In genomic region chr4:108619587-108620341, GRCm38 (mm10) we compare ENCODE assay signal across 8 mouse cellular contexts. TPM values are rescaled to one million over a fixed set of nuclear protein-coding genes. Genes with fewer than 3 reads are reported as not detected.
DNase-seq lines count a peak whose midpoint lies in the region; ATAC-seq and TF ChIP-seq lines count a peak whose summit lies in the region.

TSS of gene Cc2d1b (plus strand) at chr4:108619940.

- peak; percentile 95 for ATAC-seq in forebrain, embryonic 11.5 days (replicated peaks; ENCODE audit: low FRiP score)
- peak; percentile 95 for ATAC-seq in heart, embryonic 16.5 days (replicated peaks; ENCODE audit: extremely low read depth, insufficient read depth, low FRiP score)
- ATAC-seq in liver, embryonic 16.5 days (ENCODE audit: low read depth) = peak; percentile 96
- peak; percentile 94 for ATAC-seq in neural tube, embryonic 13.5 days (ENCODE audit: low read depth)

- dilution Hi-C loops in CH12.LX (cut with MboI; ENCODE audit: extremely low pct_ligation_motif_present, extremely low pct_unique_long_range_greater_than_20kb, low sequenced_read_pairs) = no loop called here

- H3K27ac ChIP-seq in CH12.LX (ENCODE audit: insufficient read depth, low read depth) = peak within 1 kb of the TSS; percentile 64
- H3K27ac ChIP-seq in forebrain, embryonic 11.5 days (ENCODE audit: low read depth, low read length) = peak within 1 kb of the TSS; percentile 70
- H3K27ac ChIP-seq in heart, embryonic 16.5 days (ENCODE audit: low read length) = peak within 1 kb of the TSS; percentile 81
- H3K27ac ChIP-seq in liver, embryonic 16.5 days (ENCODE audit: low read length) = peak within 1 kb of the TSS; percentile 69
- peak within 1 kb of the TSS; percentile 92 for H3K27ac ChIP-seq in neural tube, embryonic 13.5 days (replicated peaks)
- peak within 1 kb of the TSS; percentile 69 for H3K27ac ChIP-seq in testis, adult 2 months (ENCODE audit: control insufficient read depth, insufficient read depth, low read depth, low read length)

- peak within 1 kb of the TSS; percentile 73 for H3K4me2 ChIP-seq in CH12.LX (ENCODE audit: insufficient read depth, low read depth, poor library complexity, severe bottlenecking)
- H3K4me2 ChIP-seq in forebrain, embryonic 11.5 days (ENCODE audit: low read depth, low read length, severe bottlenecking) = peak within 1 kb of the TSS; percentile 82
- H3K4me2 ChIP-seq in heart, embryonic 16.5 days (ENCODE audit: low read depth, low read length) = peak within 1 kb of the TSS; percentile 97
- peak within 1 kb of the TSS; percentile 94 for H3K4me2 ChIP-seq in liver, embryonic 16.5 days (ENCODE audit: low read depth, low read length)
- peak within 1 kb of the TSS; percentile 75 for H3K4me2 ChIP-seq in neural tube, embryonic 13.5 days

- H3K27me3 ChIP-seq in CH12.LX (replicated peaks) = no peaks in the 10 kb centered on the region
- no peaks in the 10 kb centered on the region for H3K27me3 ChIP-seq in forebrain, embryonic 11.5 days (ENCODE audit: control insufficient read depth, insufficient read depth, low read length)
- H3K27me3 ChIP-seq in heart, embryonic 16.5 days (ENCODE audit: control insufficient read depth, insufficient read depth, low read length) = no peaks in the 10 kb centered on the region
- H3K27me3 ChIP-seq in liver, embryonic 16.5 days (ENCODE audit: control insufficient read depth, insufficient read depth, low read depth, low read length) = no peaks in the 10 kb centered on the region
- no peaks in the 10 kb centered on the region for H3K27me3 ChIP-seq in neural tube, embryonic 13.5 days
- no peaks in the 10 kb centered on the region for H3K27me3 ChIP-seq in testis, adult 2 months (ENCODE audit: control insufficient read depth, insufficient read depth, low read length)

- in situ Hi-C loops in CH12.LX (cut with MboI; ENCODE audit: low pct_ligation_motif_present, low pct_unique_long_range_greater_than_20kb, low sequenced_read_pairs) = no loop called here

- peak; percentile 94 for DNase-seq in CH12.LX (ENCODE audit: extremely low read depth)
- peak; percentile 80 for DNase-seq in c-Kit-positive CD71-positive TER-119-negative erythroid progenitor cells, embryonic 14.5 days (ENCODE audit: low read depth)
- DNase-seq in forebrain, embryonic 11.5 days (ENCODE audit: low spot score) = peak; percentile 95
- DNase-seq in kidney, postnatal 4 days = peak; percentile 91 to 96

- peak; percentile 92 for TF ChIP-seq POLR2A in CH12.LX (IDR thresholded peaks at IDR 0.05; ENCODE audit: low read depth, low read length)
- TF ChIP-seq POLR2A in testis, adult 2 months (IDR thresholded peaks at IDR 0.05; ENCODE audit: control insufficient read depth, low read depth, low read length) = peak; percentile 69

- H3K79me2 ChIP-seq in CH12.LX (replicated peaks; ENCODE audit: control insufficient read depth, extremely low read depth, insufficient read depth, poor library complexity, severe bottlenecking) = peaks cover 3% of the 10 kb centered on the region; the same call in 1 of the 2 replicates

- TF ChIP-seq CTCF in CH12.LX (conservative IDR thresholded peaks at IDR 0.05 in 1 of 2, IDR thresholded peaks at IDR 0.05 in 1 of 2; ENCODE audit: low read depth in 2 of 2, low read length in 2 of 2) = no peak
- TF ChIP-seq CTCF in testis, adult 2 months (IDR thresholded peaks at IDR 0.05; ENCODE audit: control insufficient read depth, insufficient read depth, insufficient replicate concordance, low read depth, low read length) = no peak

- TF ChIP-seq EP300 in CH12.LX (IDR thresholded peaks at IDR 0.05; ENCODE audit: low read length) = no peak

- H3K9ac ChIP-seq in CH12.LX (ENCODE audit: insufficient read depth, low read depth) = peak within 1 kb of the TSS; percentile 97
- H3K9ac ChIP-seq in forebrain, embryonic 11.5 days (ENCODE audit: low read length) = peak within 1 kb of the TSS; percentile 93
- peak within 1 kb of the TSS; percentile 89 for H3K9ac ChIP-seq in heart, embryonic 16.5 days (ENCODE audit: low read length)
- peak within 1 kb of the TSS; percentile 88 for H3K9ac ChIP-seq in liver, embryonic 16.5 days (ENCODE audit: low read depth, low read length)
- H3K9ac ChIP-seq in neural tube, embryonic 13.5 days = peak within 1 kb of the TSS; percentile 94

- no peak for TF ChIP-seq RAD21 in CH12.LX (IDR thresholded peaks at IDR 0.05; ENCODE audit: low read depth, low read length)

- no peaks in the 10 kb centered on the region for H3K9me3 ChIP-seq in CH12.LX (replicated peaks; ENCODE audit: low read length)
- no peaks in the 10 kb centered on the region for H3K9me3 ChIP-seq in forebrain, embryonic 11.5 days (ENCODE audit: control insufficient read depth, low read length)
- H3K9me3 ChIP-seq in heart, embryonic 16.5 days (replicated peaks; ENCODE audit: control insufficient read depth, low read length) = no peaks in the 10 kb centered on the region
- H3K9me3 ChIP-seq in liver, embryonic 16.5 days (replicated peaks; ENCODE audit: control insufficient read depth, low read length) = no peaks in the 10 kb centered on the region
- H3K9me3 ChIP-seq in neural tube, embryonic 13.5 days = no peaks in the 10 kb centered on the region

- WGBS in forebrain, embryonic 11.5 days = under 1% methylated on average over 83 of the region's 86 CpGs
- WGBS in heart, embryonic 16.5 days = under 1% methylated on average over 84 of the region's 86 CpGs
- WGBS in liver, embryonic 16.5 days (ENCODE audit: insufficient replicate concordance) = under 1% methylated on average over 81 of the region's 86 CpGs
- WGBS in neural tube, embryonic 13.5 days = under 1% methylated on average over 86 of the region's 86 CpGs

- peaks cover 16 to 53% of the 10 kb centered on the region in 2 experiments for H3K36me3 ChIP-seq in CH12.LX (replicated peaks in 1 of 2; ENCODE audit: control insufficient read depth in 1 of 2, insufficient read depth in 1 of 2, low read length in 1 of 2)
- no peaks in the 10 kb centered on the region for H3K36me3 ChIP-seq in forebrain, embryonic 11.5 days (ENCODE audit: control insufficient read depth, insufficient read depth, low read length)
- H3K36me3 ChIP-seq in heart, embryonic 16.5 days (ENCODE audit: control insufficient read depth, insufficient read depth) = peaks cover 5% of the 10 kb centered on the region; the same call in 1 of the 2 replicates
- H3K36me3 ChIP-seq in liver, embryonic 16.5 days (ENCODE audit: control insufficient read depth, insufficient read depth) = no peaks in the 10 kb centered on the region; the same call in 1 of the 2 replicates
- peaks cover 1% of the 10 kb centered on the region for H3K36me3 ChIP-seq in neural tube, embryonic 13.5 days
- no peaks in the 10 kb centered on the region; the same call in 1 of the 2 replicates for H3K36me3 ChIP-seq in testis, adult 2 months (ENCODE audit: control insufficient read depth, insufficient read depth, low read length)

- peak within 1 kb of the TSS; percentile 88 to 90 (median 89) for H3K4me3 ChIP-seq in CH12.LX (replicated peaks in 1 of 3; ENCODE audit: low read depth in 2 of 3, low read length in 2 of 3, poor library complexity in 1 of 3)
- H3K4me3 ChIP-seq in forebrain, embryonic 11.5 days (ENCODE audit: low read depth, low read length) = peak within 1 kb of the TSS; percentile 78
- H3K4me3 ChIP-seq in heart, embryonic 16.5 days (ENCODE audit: low read length) = peak within 1 kb of the TSS; percentile 81
- H3K4me3 ChIP-seq in liver, embryonic 16.5 days (ENCODE audit: low read depth, low read length) = peak within 1 kb of the TSS; percentile 87
- peak within 1 kb of the TSS; percentile 80 for H3K4me3 ChIP-seq in neural tube, embryonic 13.5 days
- H3K4me3 ChIP-seq in testis, adult 2 months (ENCODE audit: control insufficient read depth, low read depth, low read length) = peak within 1 kb of the TSS; percentile 100

- peaks cover 4 to 29% of the 10 kb centered on the region in 2 experiments; a peak in 3 of 4 replicates for H3K4me1 ChIP-seq in CH12.LX (ENCODE audit: control insufficient read depth in 1 of 2, insufficient read depth in 2 of 2)
- H3K4me1 ChIP-seq in forebrain, embryonic 11.5 days (replicated peaks; ENCODE audit: control insufficient read depth, insufficient read depth, low read length) = peaks cover 7% of the 10 kb centered on the region; the same call in 1 of the 2 replicates
- H3K4me1 ChIP-seq in heart, embryonic 16.5 days (ENCODE audit: control insufficient read depth, insufficient read depth, low read length) = peaks cover 15% of the 10 kb centered on the region
- peaks cover 17% of the 10 kb centered on the region for H3K4me1 ChIP-seq in liver, embryonic 16.5 days (ENCODE audit: control insufficient read depth, low read depth, low read length)
- peaks cover 21% of the 10 kb centered on the region for H3K4me1 ChIP-seq in neural tube, embryonic 13.5 days (replicated peaks)
- peaks cover 11% of the 10 kb centered on the region for H3K4me1 ChIP-seq in testis, adult 2 months (ENCODE audit: control insufficient read depth, insufficient read depth, low read length)

TF ChIP-seq in CH12.LX, 34 proteins besides CTCF, POLR2A, EP300 and RAD21 (continues in another document):
- TF ChIP-seq MEF2A (IDR thresholded peaks at IDR 0.05; ENCODE audit: borderline replicate concordance, low read depth, low read length) (peak; percentile 45; the same call in 1 of the 2 replicates), NELFE (IDR thresholded peaks at IDR 0.05; ENCODE audit: low read depth, low read length) (peak; percentile 93), USF2 (conservative IDR thresholded peaks at IDR 0.05; ENCODE audit: low read depth, low read length) (peak; percentile 84), JUN (IDR thresholded peaks at IDR 0.05; ENCODE audit: insufficient read depth, low read depth, low read length) (no peak), E2F4 (IDR thresholded peaks at IDR 0.05; ENCODE audit: insufficient replicate concordance, low read depth, low read length) (0 out of 2 replicates have a peak, but pooled peaks have one; percentile 62), MAFK (IDR thresholded peaks at IDR 0.05; ENCODE audit: insufficient replicate concordance, low read length) (no peak), SMC3 (IDR thresholded peaks at IDR 0.05; ENCODE audit: low read depth, low read length) (no peak), IRF4 (IDR thresholded peaks at IDR 0.05; ENCODE audit: low read depth, low read length) (peak; percentile 42; the same call in 1 of the 2 replicates), ETS1 (conservative IDR thresholded peaks at IDR 0.05; ENCODE audit: low read depth, low read length) (0 out of 2 replicates have a peak, but pooled peaks have one; percentile 22), TBP (conservative IDR thresholded peaks at IDR 0.05; ENCODE audit: low read depth, low read length) (peak; percentile 62; the same call in 1 of the 2 replicates)

RNA-seq across cellular contexts. Expression of gene Cc2d1b, which starts in this region (rescaled TPM):
- total RNA-seq in CH12.LX (2012; rRNA removed) (60.9 and 61.4 TPM in 2 replicates), CH12.LX (2014; rRNA removed) (48.9 and 59.0 TPM in 2 replicates)
- polyA plus RNA-seq in CH12.LX (2012; ENCODE audit: insufficient read length, low read depth) = 57.5 and 69.1 TPM in 2 replicates
- polyA plus RNA-seq in forebrain, embryonic 11.5 days (2014; fragmentation: Nextera tagmentation; extraction: Ambion mirVana) = 22.4 and 26.8 TPM in 2 replicates
- 18.5 and 21.1 TPM in 2 replicates for polyA plus RNA-seq in heart, embryonic 16.5 days (2015; fragmentation: Nextera tagmentation; extraction: Ambion mirVana)
- polyA plus RNA-seq in liver, embryonic 16.5 days (2015; fragmentation: Nextera tagmentation; extraction: Ambion mirVana) = 8.1 and 9.1 TPM in 2 replicates
- polyA plus RNA-seq in neural tube, embryonic 13.5 days (2015; fragmentation: Nextera tagmentation; extraction: Ambion mirVana) = 19.0 and 19.3 TPM in 2 replicates
- polyA plus RNA-seq in testis, adult 2 months (2012; rRNA removed) = 33.9 and 37.8 TPM in 2 replicates

Comparison
In these comparisons a context has a peak if more than half of its experiments do, and no peak if none do; other contexts are left out.
1. Peak in every context shown above with its lines: DNase-seq, ATAC-seq, H3K4me3 ChIP-seq and H3K27ac ChIP-seq.